Mouse (Mus musculus) embryo, embryonic 11 days (tissue): ENCODE data around the gene Insig1.

ENCODE experiments used
- DNase-seq: peaks from one replicate; pipeline ENCODE4 v3.0.0-alpha.2; 2015

Gene Insig1

GRCm38 (mm10) chr5:28122491-28123454 lies 51.6 kb downstream of the Insig1 start:
- DNase-seq: peak; percentile 92

- peak; percentile 32 for DNase-seq
Observed at GRCm38 (mm10) chr5:28123455-28123825, 52.3 kb downstream of the Insig1 start.

- peak; percentile 70 for DNase-seq
Observed at GRCm38 (mm10) chr5:28124321-28125230, 53.4 kb downstream of the Insig1 start.
